Mouse (Mus musculus): ENCODE measurements around the gene D230025D16Rik.

GRCm38 (mm10) chr8:105257318-105258114 is 32.6 kb downstream of the D230025D16Rik start:
- TF ChIP-seq GATA1 (IDR thresholded peaks at IDR 0.05; ENCODE audit: low read length) (no peak), TAL1 (IDR thresholded peaks at IDR 0.05; ENCODE audit: low read length) (no peak)

Data from erythroblast, embryonic 14.5 days (primary cell).